Mouse (Mus musculus) MEL (cell line): Measurements from ENCODE around the gene Nckap5l. TPM values are rescaled to one million over a fixed set of nuclear protein-coding genes. Genes with fewer than 3 reads are reported as not detected.

Experiments
- DNase-seq: peaks from one replicate; pipeline ENCODE4 v3.0.0; 2011; ENCODE audit warnings: low read depth, low spot score
- H3K27ac ChIP-seq: 2 replicates; pipeline ENCODE4 v1.5.1; 2012; ENCODE audit warnings: low read depth, mild to moderate bottlenecking, control low read depth, low read length, moderate library complexity; ENCODE audit not compliant: control insufficient read depth
- H3K27me3 ChIP-seq, 2 experiments: fragments of 150-350 bp in 1 of 2; sonication (generic) in 1 of 2; 2 replicates each; pipeline ENCODE4 v1.6.1; 2012; ENCODE audit warnings: low read length in 2 of 2, mild to moderate bottlenecking in 2 of 2, improper control_type of control experiment in 1 of 2, moderate library complexity in 1 of 2; ENCODE audit not compliant: insufficient read depth in 2 of 2, control insufficient read depth in 1 of 2
- H3K36me3 ChIP-seq, 2 experiments: 2 replicates each; pipeline ENCODE4 v1.6.1; 2012 to 2014; ENCODE audit warnings: low read length in 2 of 2, improper control_type of control experiment in 1 of 2, inconsistent platforms in 1 of 2, mild to moderate bottlenecking in 1 of 2; ENCODE audit not compliant: insufficient read depth in 2 of 2, control insufficient read depth in 1 of 2
- H3K4me1 ChIP-seq, 2 experiments: fragments of 150-350 bp in 1 of 2; sonication (generic) in 1 of 2; 2 replicates each; pipeline ENCODE4 v1.6.1; 2012; ENCODE audit warnings: low read length in 2 of 2, improper control_type of control experiment in 1 of 2, mild to moderate bottlenecking in 1 of 2; ENCODE audit not compliant: insufficient read depth in 2 of 2, control insufficient read depth in 1 of 2
- H3K4me3 ChIP-seq, 2 experiments: fragments of 150-350 bp in 1 of 2; sonication (generic) in 1 of 2; 2 replicates each; pipeline ENCODE4 v1.5.1; 2012; ENCODE audit warnings: low read depth in 2 of 2, low read length in 2 of 2, mild to moderate bottlenecking in 2 of 2, moderate library complexity in 2 of 2, control low read depth in 1 of 2, improper control_type of control experiment in 1 of 2; ENCODE audit not compliant: control insufficient read depth in 1 of 2, insufficient read depth in 1 of 2
- H3K79me2 ChIP-seq: 2 replicates; pipeline ENCODE4 v1.6.1; 2012; ENCODE audit warnings: mild to moderate bottlenecking, low read length, moderate library complexity; ENCODE audit not compliant: control insufficient read depth, poor library complexity, insufficient read depth
- H3K9ac ChIP-seq: 2 replicates; pipeline ENCODE4 v1.6.1; 2012; ENCODE audit warnings: low read depth, mild to moderate bottlenecking, control low read depth, low read length, moderate library complexity; ENCODE audit not compliant: control insufficient read depth, poor library complexity, severe bottlenecking
- H3K9me3 ChIP-seq: fragments of 150-350 bp; sonication (generic); replicated peaks from 2 replicates; pipeline ENCODE4 v1.6.1; 2012; ENCODE audit warnings: mild to moderate bottlenecking, low read length, improper control_type of control experiment, moderate library complexity; ENCODE audit not compliant: insufficient read depth
- CHD1 ChIP-seq: IDR thresholded peaks from 2 replicates; pipeline ENCODE4 v1.6.1; 2012; ENCODE audit warnings: low read depth, mild to moderate bottlenecking, inconsistent platforms, low read length, improper control_type of control experiment
- E2F4 ChIP-seq: IDR thresholded peaks from 2 replicates; pipeline ENCODE4 v1.6.1; 2011; ENCODE audit warnings: low read depth, low read length, improper control_type of control experiment, borderline replicate concordance
- ELF1 ChIP-seq: IDR thresholded peaks from 2 replicates; pipeline ENCODE4 v1.6.1; 2014; ENCODE audit warnings: low read depth, mild to moderate bottlenecking, inconsistent platforms, low read length, improper control_type of control experiment, moderate library complexity
- ETS1 ChIP-seq: IDR thresholded peaks from 2 replicates; pipeline ENCODE4 v1.6.1; 2012; ENCODE audit warnings: low read depth, mild to moderate bottlenecking, inconsistent platforms, low read length, improper control_type of control experiment, moderate library complexity
- GATA1 ChIP-seq: IDR thresholded peaks from 2 replicates; pipeline ENCODE4 v1.6.1; 2011; ENCODE audit warnings: low read depth, low read length, improper control_type of control experiment
- HCFC1 ChIP-seq: IDR thresholded peaks from 2 replicates; pipeline ENCODE4 v1.6.1; 2012; ENCODE audit warnings: low read depth, mild to moderate bottlenecking, inconsistent platforms, low read length, improper control_type of control experiment, moderate library complexity
- KAT2A ChIP-seq: conservative IDR thresholded peaks from 2 replicates; pipeline ENCODE4 v1.6.1; 2012; ENCODE audit warnings: low read depth, low read length, improper control_type of control experiment, inconsistent platforms
- MAFK ChIP-seq: IDR thresholded peaks from 2 replicates; pipeline ENCODE4 v1.6.1; 2011; ENCODE audit warnings: low read depth, mild to moderate bottlenecking, low read length, improper control_type of control experiment, borderline replicate concordance
- MAX ChIP-seq: IDR thresholded peaks from 2 replicates; pipeline ENCODE4 v1.6.1; 2011; ENCODE audit warnings: low read length, improper control_type of control experiment
- MAZ ChIP-seq: IDR thresholded peaks from 2 replicates; pipeline ENCODE4 v1.6.1; 2012; ENCODE audit warnings: low read depth, mild to moderate bottlenecking, inconsistent platforms, low read length, improper control_type of control experiment
- MXI1 ChIP-seq: IDR thresholded peaks from 2 replicates; pipeline ENCODE4 v1.6.1; 2011; ENCODE audit warnings: mild to moderate bottlenecking, low read depth, low read length, improper control_type of control experiment
- MYC ChIP-seq: IDR thresholded peaks from 2 replicates; pipeline ENCODE4 v1.6.1; 2011; ENCODE audit warnings: low read depth, mild to moderate bottlenecking, low read length, improper control_type of control experiment, moderate library complexity
- NRF1 ChIP-seq: IDR thresholded peaks from 2 replicates; pipeline ENCODE4 v1.6.1; 2014; ENCODE audit warnings: low read depth, mild to moderate bottlenecking, inconsistent platforms, low read length, improper control_type of control experiment, moderate library complexity; ENCODE audit not compliant: poor library complexity, insufficient read depth, severe bottlenecking
- POLR2AphosphoS2 ChIP-seq: IDR thresholded peaks from 2 replicates; pipeline ENCODE4 v1.6.1; 2011; ENCODE audit warnings: low read length, improper control_type of control experiment
- RCOR1 ChIP-seq: IDR thresholded peaks from 2 replicates; pipeline ENCODE4 v1.6.1; 2012; ENCODE audit warnings: low read depth, mild to moderate bottlenecking, inconsistent platforms, low read length, improper control_type of control experiment
- SIN3A ChIP-seq: IDR thresholded peaks from 2 replicates; pipeline ENCODE4 v1.6.1; 2012; ENCODE audit warnings: low read length, improper control_type of control experiment, inconsistent platforms
- SMC3 ChIP-seq: IDR thresholded peaks from 2 replicates; pipeline ENCODE4 v1.6.1; 2011; ENCODE audit warnings: low read depth, low read length, improper control_type of control experiment
- TAL1 ChIP-seq: IDR thresholded peaks from 2 replicates; pipeline ENCODE4 v1.6.1; 2012; ENCODE audit warnings: mild to moderate bottlenecking, inconsistent platforms, low read length, moderate library complexity, mixed read lengths
- TBP ChIP-seq: IDR thresholded peaks from 2 replicates; pipeline ENCODE4 v1.8.0; 2011; ENCODE audit warnings: low read depth, low read length, improper control_type of control experiment
- TCF12 ChIP-seq: IDR thresholded peaks from 2 replicates; pipeline ENCODE4 v1.6.1; 2014; ENCODE audit warnings: low read depth, mild to moderate bottlenecking, inconsistent platforms, low read length, improper control_type of control experiment, moderate library complexity
- ZNF384 ChIP-seq: IDR thresholded peaks from 2 replicates; pipeline ENCODE4 v1.6.1; 2012; ENCODE audit warnings: low read depth, mild to moderate bottlenecking, inconsistent platforms, low read length, improper control_type of control experiment
- polyA plus RNA-seq, 2 experiments: library from polyadenylated mRNA; stranded (reverse) in 1 of 2; unstranded in 1 of 2; fragments of >175 nt in 1 of 2; fragments of >200 nt in 1 of 2; gene quantifications; 2 replicates each; pipeline versions ENCODE4 v1.2.1 to v1.2.4; 2012; ENCODE audit warnings: low replicate concordance in 2 of 2, low read depth in 1 of 2; ENCODE audit not compliant: insufficient read length in 2 of 2, insufficient read depth in 1 of 2, missing spikeins in 1 of 2
- total RNA-seq: library from RNA; depleted of rRNA; stranded (reverse); fragments of 300-350 nt; gene quantifications from 2 replicates; pipeline ENCODE4 v1.2.3, GENCODE M21; 2012

The Nckap5l gene
- total and polyA plus RNA-seq, 3 experiments = 2.5 to 14.1 TPM; not detected in 1

DNA sequence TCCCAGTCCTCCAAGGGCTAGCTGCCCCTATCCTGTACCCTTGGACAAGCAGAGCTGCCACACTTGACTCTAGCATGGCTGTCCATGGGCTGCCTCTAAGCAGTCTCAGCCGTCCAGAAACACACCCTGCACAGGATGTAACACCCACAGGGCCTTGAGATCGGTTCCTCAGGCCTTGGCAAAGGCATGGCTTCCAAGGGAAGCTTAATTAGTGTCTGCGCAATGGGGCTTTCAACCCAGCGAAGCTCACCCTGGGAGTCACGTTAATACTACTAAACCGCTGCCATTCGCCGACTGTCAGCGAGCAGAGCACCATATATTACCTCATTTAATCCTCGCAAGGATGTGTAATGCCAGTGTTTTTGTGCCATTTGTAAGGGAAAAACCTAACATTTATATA lies 26.5 kb downstream of the Nckap5l start:
- Histone ChIP-seq H3K4me1 (no peaks in the 10 kb centered on the region), H3K79me2 (no peaks in the 10 kb centered on the region), H3K4me3 (no peak overlapping the region), H3K27me3 (no peaks in the 10 kb centered on the region), H3K9me3 (no peaks in the 10 kb centered on the region), H3K36me3 (no peaks in the 10 kb centered on the region), H3K9ac (no peak overlapping the region)
- no peak for DNase-seq
- TF ChIP-seq TAL1 = no peak
- TF ChIP-seq, all 39 proteins: peak for 0
- no peak overlapping the region for H3K27ac ChIP-seq

- no peaks in the 10 kb centered on the region for H3K4me1 ChIP-seq
- H3K36me3 ChIP-seq = no peaks in the 10 kb centered on the region
- H3K9me3 ChIP-seq = no peaks in the 10 kb centered on the region
- no peak for TF ChIP-seq SIN3A
- no peaks in the 10 kb centered on the region for H3K79me2 ChIP-seq
- no peak overlapping the region for H3K27ac ChIP-seq
- H3K4me3 ChIP-seq = no peak overlapping the region
- no peak for DNase-seq
- H3K9ac ChIP-seq = no peak overlapping the region
- H3K27me3 ChIP-seq = no peaks in the 10 kb centered on the region
Measured at GRCm38 (mm10) chr15:99430394-99430793, 27.2 kb downstream of the Nckap5l start.

- Histone ChIP-seq H3K79me2 (no peaks in the 10 kb centered on the region), H3K27ac (no peak overlapping the region), H3K36me3 (no peaks in the 10 kb centered on the region), H3K27me3 (no peaks in the 10 kb centered on the region), H3K9me3 (no peaks in the 10 kb centered on the region), H3K4me3 (no peak overlapping the region), H3K4me1 (no peaks in the 10 kb centered on the region), H3K9ac (no peak overlapping the region)
- no peak for TF ChIP-seq ELF1
- no peak for TF ChIP-seq NRF1
- TF ChIP-seq KAT2A = no peak
- no peak for TF ChIP-seq ZNF384
- TF ChIP-seq MAZ = no peak
- TF ChIP-seq TCF12 = no peak
- TF ChIP-seq GATA1 = no peak
- no peak for TF ChIP-seq HCFC1
- TF ChIP-seq POLR2AphosphoS2 = no peak
- no peak for TF ChIP-seq SIN3A
- TF ChIP-seq CHD1 = no peak
- TF ChIP-seq MXI1 = no peak
- no peak for TF ChIP-seq MYC
- TF ChIP-seq E2F4 = no peak
- no peak for TF ChIP-seq RCOR1
- TF ChIP-seq SMC3 = no peak
- TF ChIP-seq MAFK = no peak
- TF ChIP-seq ETS1 = no peak
- no peak for TF ChIP-seq TBP
- TF ChIP-seq MAX = no peak
- DNase-seq = no peak
Measured at GRCm38 (mm10) chr15:99423884-99424283, 33.7 kb downstream of the Nckap5l start.
